Mouse (Mus musculus) midbrain, embryonic 15.5 days (tissue): ENCODE measurements at regions not wholly inside any gene's neighbourhood (a gene's known extent, or its start where the extent isn't known, plus 50 kb on each side); places are given as distances from the start of the nearest gene placed in this dataset.

Experiments used
- ATAC-seq: fragments of 200-750 bp; cut with Nextera tagmentation; replicated peaks from 2 replicates; pipeline ENCODE4 v1.8.0; 2017; ENCODE audit warnings: moderate TSS enrichment
- H3K27ac ChIP-seq: fragments of 300-500 bp; sonication (generic); 2 replicates; pipeline ENCODE4 v1.5.1; 2015; ENCODE audit warnings: mild to moderate bottlenecking, inconsistent platforms
- H3K27me3 ChIP-seq: fragments of 300-500 bp; sonication (generic); replicated peaks from 2 replicates; pipeline ENCODE4 v1.6.1; 2015; ENCODE audit warnings: inconsistent platforms
- H3K36me3 ChIP-seq: fragments of 300-500 bp; sonication (generic); replicated peaks from 2 replicates; pipeline ENCODE4 v1.6.1; 2015; ENCODE audit warnings: inconsistent platforms
- H3K4me1 ChIP-seq: fragments of 300-500 bp; sonication (generic); 2 replicates; pipeline ENCODE4 v1.6.1; 2015; ENCODE audit warnings: inconsistent platforms
- H3K4me2 ChIP-seq: fragments of 300-500 bp; sonication (generic); 2 replicates; pipeline ENCODE4 v1.6.1; 2015; ENCODE audit warnings: inconsistent platforms, mild to moderate bottlenecking, moderate library complexity
- H3K4me3 ChIP-seq: fragments of 300-500 bp; sonication (generic); 2 replicates; pipeline ENCODE4 v1.5.1; 2015; ENCODE audit warnings: mild to moderate bottlenecking, inconsistent platforms
- H3K9ac ChIP-seq: fragments of 300-500 bp; sonication (generic); 2 replicates; pipeline ENCODE4 v1.6.1; 2015; ENCODE audit warnings: mild to moderate bottlenecking, inconsistent platforms
- H3K9me3 ChIP-seq: fragments of 300-500 bp; sonication (generic); 2 replicates; pipeline ENCODE4 v1.6.1; 2016; ENCODE audit warnings: inconsistent platforms
- WGBS: fragments of 180-500 bp; shearing (Covaris S2); methylation state at CpG from one replicate; pipeline ENCODE4 v1.1.7; 2015; ENCODE audit warnings: mixed read lengths; 5-methylcytosine and 5-hydroxymethylcytosine counted together

- 82% methylated on average over 5 of the region's 5 CpGs for WGBS
- no peak overlapping the region for H3K4me3 ChIP-seq
Observed at GRCm38 (mm10) chr2:160225450-160225849, 108.5 kb downstream of the Gm826 start.

GRCm38 (mm10) chr2:160223366-160223765 is 110.6 kb downstream of the Gm826 start:
- no peaks in the 10 kb centered on the region for H3K4me1 ChIP-seq
- WGBS = 94% methylated on average over 8 of the region's 8 CpGs
- no peak overlapping the region for H3K27ac ChIP-seq
- H3K9ac ChIP-seq = no peak overlapping the region
- H3K9me3 ChIP-seq = no peaks in the 10 kb centered on the region
- H3K27me3 ChIP-seq = no peaks in the 10 kb centered on the region
- no peak overlapping the region for H3K4me3 ChIP-seq
- no peaks in the 10 kb centered on the region for H3K36me3 ChIP-seq
- no peak for ATAC-seq
- no peak overlapping the region for H3K4me2 ChIP-seq

More at GRCm38 (mm10) chr2:160225450-160225849, 108.5 kb downstream of the Gm826 start:
- ATAC-seq = no peak
- no peaks in the 10 kb centered on the region for H3K4me1 ChIP-seq
- no peak overlapping the region for H3K4me2 ChIP-seq
- no peaks in the 10 kb centered on the region for H3K36me3 ChIP-seq
- H3K9me3 ChIP-seq = no peaks in the 10 kb centered on the region
- H3K9ac ChIP-seq = no peak overlapping the region
- no peak overlapping the region for H3K27ac ChIP-seq
- H3K27me3 ChIP-seq = no peaks in the 10 kb centered on the region

GRCm38 (mm10) chr2:160221772-160222171 is 112.2 kb downstream of the Gm826 start:
- Histone ChIP-seq H3K27me3 (no peaks in the 10 kb centered on the region), H3K4me3 (no peak overlapping the region), H3K4me2 (no peak overlapping the region), H3K27ac (no peak overlapping the region), H3K36me3 (no peaks in the 10 kb centered on the region), H3K9ac (no peak overlapping the region), H3K4me1 (no peaks in the 10 kb centered on the region), H3K9me3 (no peaks in the 10 kb centered on the region)
- 32% methylated on average over 10 of the region's 11 CpGs for WGBS
- ATAC-seq = no peak

GRCm38 (mm10) chr2:160220562-160221021 is 113.4 kb downstream of the Gm826 start:
- H3K9me3 ChIP-seq = no peaks in the 10 kb centered on the region
- 15% methylated on average over 7 of the region's 7 CpGs for WGBS
- no peaks in the 10 kb centered on the region for H3K4me1 ChIP-seq
- no peak for ATAC-seq
- no peaks in the 10 kb centered on the region for H3K27me3 ChIP-seq
- no peak overlapping the region for H3K4me2 ChIP-seq
- no peaks in the 10 kb centered on the region for H3K36me3 ChIP-seq
- no peak overlapping the region for H3K27ac ChIP-seq
- H3K4me3 ChIP-seq = no peak overlapping the region
- no peak overlapping the region for H3K9ac ChIP-seq

GRCm38 (mm10) chr2:160214032-160214812 is 119.7 kb downstream of the Gm826 start:
- H3K27me3 ChIP-seq = no peaks in the 10 kb centered on the region
- H3K4me2 ChIP-seq = no peak overlapping the region
- H3K9ac ChIP-seq = no peak overlapping the region
- no peak overlapping the region for H3K4me3 ChIP-seq
- ATAC-seq = no peak
- H3K9me3 ChIP-seq = no peaks in the 10 kb centered on the region
- H3K4me1 ChIP-seq = no peaks in the 10 kb centered on the region
- no peak overlapping the region for H3K27ac ChIP-seq
- H3K36me3 ChIP-seq = no peaks in the 10 kb centered on the region
- 87% methylated on average over 10 of the region's 10 CpGs for WGBS

GRCm38 (mm10) chr2:160210507-160210906 is 123.5 kb downstream of the Gm826 start:
- no peaks in the 10 kb centered on the region for H3K27me3 ChIP-seq
- H3K36me3 ChIP-seq = no peaks in the 10 kb centered on the region
- no peak overlapping the region for H3K4me3 ChIP-seq
- no peak for ATAC-seq
- no peak overlapping the region for H3K27ac ChIP-seq
- WGBS = 77% methylated on average over 3 of the region's 3 CpGs
- H3K9ac ChIP-seq = no peak overlapping the region
- H3K9me3 ChIP-seq = no peaks in the 10 kb centered on the region
- no peak overlapping the region for H3K4me2 ChIP-seq
- no peaks in the 10 kb centered on the region for H3K4me1 ChIP-seq

- no peaks in the 10 kb centered on the region for H3K4me1 ChIP-seq
- H3K4me2 ChIP-seq = no peak overlapping the region
- no peaks in the 10 kb centered on the region for H3K9me3 ChIP-seq
- no peaks in the 10 kb centered on the region for H3K27me3 ChIP-seq
- H3K9ac ChIP-seq = no peak overlapping the region
- ATAC-seq = no peak
- H3K4me3 ChIP-seq = no peak overlapping the region
- no peaks in the 10 kb centered on the region for H3K36me3 ChIP-seq
- WGBS = 93% methylated on average over 12 of the region's 12 CpGs
- H3K27ac ChIP-seq = no peak overlapping the region
Observed at GRCm38 (mm10) chr2:160209589-160210264, 124.2 kb downstream of the Gm826 start.

- Histone ChIP-seq H3K9me3 (no peaks in the 10 kb centered on the region), H3K4me1 (no peaks in the 10 kb centered on the region), H3K27ac (no peak overlapping the region), H3K4me3 (no peak overlapping the region), H3K4me2 (no peak overlapping the region), H3K9ac (no peak overlapping the region), H3K36me3 (no peaks in the 10 kb centered on the region), H3K27me3 (no peaks in the 10 kb centered on the region)
- no peak for ATAC-seq
- 69% methylated on average over 3 of the region's 3 CpGs for WGBS
Observed at GRCm38 (mm10) chr2:160208295-160208694, 125.7 kb downstream of the Gm826 start.

- Histone ChIP-seq H3K27ac (no peak overlapping the region), H3K4me3 (no peak overlapping the region), H3K9me3 (no peaks in the 10 kb centered on the region), H3K4me2 (no peak overlapping the region), H3K27me3 (no peaks in the 10 kb centered on the region), H3K4me1 (no peaks in the 10 kb centered on the region), H3K9ac (no peak overlapping the region), H3K36me3 (no peaks in the 10 kb centered on the region)
- ATAC-seq = no peak
- 79% methylated on average over 4 of the region's 4 CpGs for WGBS
Observed at GRCm38 (mm10) chr2:160207226-160207625, 126.7 kb downstream of the Gm826 start.

GRCm38 (mm10) chr2:160192661-160193060 is 141.3 kb downstream of the Gm826 start:
- no peaks in the 10 kb centered on the region for H3K9me3 ChIP-seq
- H3K27ac ChIP-seq = no peak overlapping the region
- WGBS = 80% methylated on average over 4 of the region's 4 CpGs
- no peak overlapping the region for H3K4me2 ChIP-seq
- H3K4me3 ChIP-seq = no peak overlapping the region
- H3K9ac ChIP-seq = no peak overlapping the region
- ATAC-seq = no peak
- H3K27me3 ChIP-seq = no peaks in the 10 kb centered on the region
- H3K36me3 ChIP-seq = no peaks in the 10 kb centered on the region
- H3K4me1 ChIP-seq = no peaks in the 10 kb centered on the region

GRCm38 (mm10) chr2:160186106-160186505 is 147.9 kb downstream of the Gm826 start:
- H3K4me1 ChIP-seq = no peaks in the 10 kb centered on the region
- no peaks in the 10 kb centered on the region for H3K9me3 ChIP-seq
- H3K9ac ChIP-seq = no peak overlapping the region
- no peak overlapping the region for H3K4me2 ChIP-seq
- H3K27me3 ChIP-seq = no peaks in the 10 kb centered on the region
- H3K27ac ChIP-seq = no peak overlapping the region
- H3K4me3 ChIP-seq = no peak overlapping the region
- no peaks in the 10 kb centered on the region for H3K36me3 ChIP-seq
- no peak for ATAC-seq
- 88% methylated on average over 5 of the region's 5 CpGs for WGBS

- H3K27ac ChIP-seq = no peak overlapping the region
- no peak overlapping the region for H3K4me3 ChIP-seq
- no peaks in the 10 kb centered on the region for H3K36me3 ChIP-seq
- no peak overlapping the region for H3K4me2 ChIP-seq
- H3K9ac ChIP-seq = no peak overlapping the region
- H3K27me3 ChIP-seq = no peaks in the 10 kb centered on the region
- no peaks in the 10 kb centered on the region for H3K4me1 ChIP-seq
- no peak for ATAC-seq
- H3K9me3 ChIP-seq = no peaks in the 10 kb centered on the region
- WGBS = 77% methylated on average over 9 of the region's 9 CpGs
Observed at GRCm38 (mm10) chr2:160170975-160171515, 162.9 kb downstream of the Gm826 start.
